Mouse (Mus musculus) adrenal gland, postnatal 10 days (tissue): Measurements from ENCODE around the gene Tmem247. TPM values are rescaled to one million over a fixed set of nuclear protein-coding genes. Genes with fewer than 3 reads are reported as not detected.

ENCODE experiments used
- DNase-seq: peaks from one replicate; pipeline ENCODE4 v3.0.0; 2021; ENCODE audit warnings: mixed read lengths
- long read RNA-seq, 2 experiments: library from polyadenylated mRNA; stranded (forward); transcript quantifications; one replicate each; pipeline ENCODE4 v2.0.0; 2021
- total RNA-seq, 2 experiments: library from RNA; stranded (reverse); gene quantifications; 2 replicates each; pipeline ENCODE4 v1.2.3; 2021

Tmem247 gene
- not detected for total RNA-seq
- long read RNA-seq, experiment 1: 0 reads
- long read RNA-seq, experiment 2: 0 reads

- DNase-seq: no peak
Observed at GRCm38 (mm10) chr17:86917048-86917447, at the start of gene Tmem247. Gene Tmem247 (plus strand): TSS chr17:86917348.

DNA sequence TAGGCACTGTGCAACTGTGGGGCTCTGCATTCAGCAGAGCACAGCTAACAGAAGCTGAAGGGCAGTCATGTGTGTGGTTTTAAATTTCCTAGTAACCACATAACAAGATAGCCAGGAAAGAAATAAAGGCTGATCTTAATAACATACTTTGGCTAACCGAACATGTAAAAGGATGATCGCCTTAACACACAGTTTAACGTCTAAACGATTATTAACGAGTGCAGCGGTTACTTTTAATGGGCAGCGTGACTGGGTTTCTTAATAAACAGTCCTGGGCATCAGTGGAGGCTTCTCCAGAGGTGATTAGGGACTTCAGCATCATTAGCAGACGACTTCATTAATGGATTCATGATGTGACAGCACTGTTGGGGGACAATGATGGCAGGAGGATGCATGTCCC lies 46.6 kb upstream of the Tmem247 start:
- DNase-seq: no peak

DNA sequence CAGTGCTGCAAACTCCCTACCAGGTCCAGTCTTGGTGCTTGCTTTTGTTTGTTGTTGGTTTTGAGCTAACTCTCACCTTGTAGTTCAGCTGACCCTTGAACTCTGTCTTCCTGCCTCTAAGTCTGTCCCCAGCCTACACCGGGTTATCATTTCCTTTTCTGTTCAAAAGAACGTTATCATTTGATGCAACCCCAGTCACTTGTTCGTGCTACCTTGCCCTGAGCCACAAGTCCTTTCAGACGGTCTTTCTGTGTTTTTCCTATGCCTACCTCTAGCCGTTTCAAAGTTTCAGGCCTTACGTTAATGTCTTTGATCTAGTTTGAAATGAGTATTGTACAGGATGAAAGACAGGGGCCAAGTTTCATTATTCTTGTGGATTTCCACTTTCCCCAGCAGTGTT lies 44.5 kb upstream of the Tmem247 start:
- DNase-seq: no peak

GRCm38 (mm10) chr17:86876940-86877339 lies 40.2 kb upstream of the Tmem247 start:
- DNase-seq: no peak

GRCm38 (mm10) chr17:86877747-86878146 lies 39.4 kb upstream of the Tmem247 start:
- no peak for DNase-seq

DNA sequence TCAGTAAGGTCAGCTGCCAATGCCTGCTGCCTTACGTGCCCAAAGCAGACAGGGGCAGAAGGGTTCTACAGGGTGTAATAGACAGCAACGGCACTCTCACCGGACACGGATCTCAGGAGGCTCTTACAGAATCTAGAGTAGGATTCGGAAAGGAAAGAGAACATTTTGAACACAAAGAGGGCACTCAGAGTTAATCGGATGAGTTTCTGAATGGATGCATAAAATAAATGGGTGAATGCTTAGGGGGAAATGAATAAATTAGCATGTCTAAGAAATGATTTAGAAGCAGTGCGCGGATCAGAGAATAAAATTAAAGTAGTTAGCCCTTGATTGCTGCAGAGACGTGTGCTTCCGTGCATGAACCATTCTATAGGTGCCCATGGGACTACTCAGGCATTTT lies 37.1 kb upstream of the Tmem247 start:
- no peak for DNase-seq

GRCm38 (mm10) chr17:86880461-86881044 lies 36.6 kb upstream of the Tmem247 start:
- DNase-seq: no peak

GRCm38 (mm10) chr17:86895191-86895590 lies 22.0 kb upstream of the Tmem247 start:
- DNase-seq: no peak

- DNase-seq: no peak
Observed at GRCm38 (mm10) chr17:86897486-86898165, 19.5 kb upstream of the Tmem247 start.

GRCm38 (mm10) chr17:86899821-86900220 lies 17.3 kb upstream of the Tmem247 start:
- DNase-seq: no peak

DNA sequence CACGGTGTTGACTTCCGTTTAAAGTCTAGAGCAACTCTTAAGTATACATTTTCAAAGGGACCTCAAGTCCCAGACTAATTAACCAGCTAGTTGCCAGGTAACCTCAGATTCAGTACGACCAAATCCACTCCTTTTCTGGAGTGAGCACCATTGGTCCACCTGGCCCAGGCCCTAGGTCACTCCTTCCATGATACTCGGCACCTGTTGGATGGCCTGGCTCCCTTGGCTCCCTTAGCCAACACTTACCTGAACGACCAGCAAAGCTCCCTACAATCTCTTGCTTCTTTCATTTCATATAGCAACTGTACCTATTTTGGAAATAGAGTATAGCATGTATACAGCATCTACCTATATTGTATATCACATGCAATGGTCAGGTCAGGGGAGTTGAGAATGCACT lies 16.6 kb upstream of the Tmem247 start:
- DNase-seq: no peak

DNA sequence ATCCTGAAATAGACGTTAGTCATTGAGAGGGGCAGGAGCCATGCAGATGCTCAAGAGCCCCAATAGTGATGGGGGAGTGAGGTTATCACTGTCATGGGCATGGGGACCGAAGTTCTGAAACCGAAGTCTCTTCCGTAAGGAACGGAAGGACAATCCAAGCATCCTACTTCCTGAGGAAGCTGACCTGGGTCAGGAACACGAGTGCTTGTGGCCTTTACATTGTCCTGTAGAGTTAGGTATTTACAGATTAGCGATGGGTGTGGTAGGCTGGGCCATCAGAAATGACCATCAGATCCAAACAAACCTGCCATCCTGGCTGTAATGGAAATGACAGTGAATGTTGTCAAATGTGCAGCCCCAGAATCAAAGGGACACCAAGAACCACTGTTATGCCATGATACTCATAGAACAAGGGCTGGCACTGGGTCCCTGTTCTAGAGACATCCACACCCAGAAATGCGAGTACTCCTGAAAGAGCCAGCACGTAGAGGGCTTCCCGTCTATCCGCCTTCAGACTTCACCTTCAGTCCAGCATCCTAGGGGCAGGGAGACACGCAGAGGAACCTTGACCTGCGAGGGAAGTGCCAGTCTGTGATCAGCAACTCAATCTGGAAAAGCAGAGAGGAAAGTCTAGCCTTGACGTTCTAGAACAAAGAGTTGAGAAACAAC lies 14.6 kb upstream of the Tmem247 start:
- no peak for DNase-seq

- peak; percentile 58 for DNase-seq
Observed at GRCm38 (mm10) chr17:86903596-86903995, 13.6 kb upstream of the Tmem247 start.

DNA sequence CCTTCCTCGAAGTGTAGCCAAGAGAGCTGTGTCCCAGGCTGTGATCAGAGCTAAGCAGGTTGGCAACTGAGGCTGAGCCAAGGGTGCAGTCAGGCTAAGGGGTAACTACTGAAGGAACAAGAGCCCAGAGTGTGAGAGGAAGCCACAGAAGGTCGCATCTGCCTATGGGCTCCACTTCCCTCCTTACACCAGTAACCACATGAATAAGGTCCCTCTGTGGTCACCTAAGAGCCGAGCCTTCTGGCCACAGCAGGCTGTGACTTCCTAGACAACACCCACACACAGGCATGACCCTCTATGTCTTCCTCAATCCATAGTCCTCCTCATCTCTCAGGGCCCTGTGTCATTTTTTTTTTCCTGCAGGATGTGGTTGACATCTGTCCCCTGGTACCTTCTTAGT lies 12.9 kb upstream of the Tmem247 start:
- DNase-seq: no peak

- peak; percentile 68 for DNase-seq
Observed at GRCm38 (mm10) chr17:86905297-86906135, 11.6 kb upstream of the Tmem247 start.

DNA sequence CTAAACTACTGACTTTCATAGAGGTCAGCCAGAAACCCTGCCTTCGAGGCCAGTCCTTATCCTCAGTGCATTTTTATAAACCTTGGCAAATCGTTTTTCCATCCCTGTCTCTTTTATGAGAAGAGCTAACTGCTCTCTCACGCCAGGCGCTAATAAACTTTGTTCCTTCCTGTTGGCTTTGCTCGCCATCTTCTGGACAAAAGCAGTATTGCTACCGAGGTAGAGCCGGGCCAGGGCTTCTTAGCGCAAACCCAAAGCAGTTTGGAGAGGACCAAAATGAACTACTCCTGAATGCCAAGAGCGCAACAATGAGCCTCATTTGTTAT lies 11.0 kb upstream of the Tmem247 start:
- DNase-seq: peak; percentile 90

- peak; percentile 30 for DNase-seq
Observed at GRCm38 (mm10) chr17:86906601-86907000, 10.5 kb upstream of the Tmem247 start.

DNA sequence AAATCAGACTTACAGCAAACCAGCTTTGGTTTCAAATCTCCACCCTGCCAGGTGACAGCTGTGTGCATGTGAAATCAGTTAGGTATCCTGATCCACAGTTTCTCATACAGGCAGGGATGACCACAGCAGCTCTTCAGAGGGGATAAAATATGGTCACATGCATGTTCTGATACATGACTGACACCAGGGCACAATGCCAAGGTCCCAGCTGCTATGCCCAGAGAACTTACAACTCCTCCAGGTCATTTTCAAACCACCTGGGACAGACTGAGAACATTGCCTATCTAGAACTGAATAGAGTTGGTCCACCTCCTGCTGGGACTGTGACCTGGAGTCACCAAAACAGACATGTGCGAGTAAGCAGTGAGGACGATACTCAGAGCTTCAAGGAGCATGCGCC lies 10.1 kb upstream of the Tmem247 start:
- DNase-seq: no peak

GRCm38 (mm10) chr17:86908316-86908715 lies 8.8 kb upstream of the Tmem247 start:
- DNase-seq: no peak

DNA sequence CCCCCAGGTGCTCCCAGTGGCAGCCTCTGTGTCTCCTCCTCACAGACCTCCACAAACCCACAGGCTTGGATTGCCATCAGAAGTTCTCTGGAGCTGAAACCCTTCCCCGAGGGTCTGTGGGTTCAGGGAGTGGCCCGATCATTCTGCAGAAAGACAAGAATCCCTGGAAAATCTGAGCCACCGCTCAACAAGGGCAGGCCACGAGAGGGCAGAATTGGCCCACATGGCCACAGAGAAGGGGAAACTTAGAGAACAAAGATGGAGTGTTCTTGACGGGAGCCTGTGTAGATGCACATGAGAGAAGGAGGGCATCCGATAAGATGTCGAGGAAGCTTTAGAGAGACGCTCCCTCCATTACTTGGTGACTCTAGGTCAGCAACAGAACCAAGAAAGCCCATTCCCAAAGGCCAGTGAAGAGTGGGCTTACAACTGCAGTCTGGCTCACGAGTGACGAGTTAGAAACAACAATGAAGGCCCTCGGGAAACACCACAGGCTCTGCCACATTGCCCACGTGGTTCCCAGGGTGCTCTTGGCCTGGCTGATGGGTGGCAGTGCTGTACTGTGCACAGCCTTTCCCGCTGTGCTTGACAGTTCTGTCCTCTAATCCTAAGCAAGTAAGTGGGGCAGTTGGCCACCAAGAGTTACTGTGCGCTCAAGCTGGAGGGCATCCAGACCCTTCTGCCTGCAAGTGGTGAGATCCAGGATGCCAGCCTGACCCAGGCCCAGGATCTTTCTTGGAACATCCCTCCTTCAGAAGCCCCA lies 7.2 kb upstream of the Tmem247 start:
- DNase-seq: peak; percentile 39

- no peak for DNase-seq
Observed at GRCm38 (mm10) chr17:86911261-86911660, 5.9 kb upstream of the Tmem247 start.

DNA sequence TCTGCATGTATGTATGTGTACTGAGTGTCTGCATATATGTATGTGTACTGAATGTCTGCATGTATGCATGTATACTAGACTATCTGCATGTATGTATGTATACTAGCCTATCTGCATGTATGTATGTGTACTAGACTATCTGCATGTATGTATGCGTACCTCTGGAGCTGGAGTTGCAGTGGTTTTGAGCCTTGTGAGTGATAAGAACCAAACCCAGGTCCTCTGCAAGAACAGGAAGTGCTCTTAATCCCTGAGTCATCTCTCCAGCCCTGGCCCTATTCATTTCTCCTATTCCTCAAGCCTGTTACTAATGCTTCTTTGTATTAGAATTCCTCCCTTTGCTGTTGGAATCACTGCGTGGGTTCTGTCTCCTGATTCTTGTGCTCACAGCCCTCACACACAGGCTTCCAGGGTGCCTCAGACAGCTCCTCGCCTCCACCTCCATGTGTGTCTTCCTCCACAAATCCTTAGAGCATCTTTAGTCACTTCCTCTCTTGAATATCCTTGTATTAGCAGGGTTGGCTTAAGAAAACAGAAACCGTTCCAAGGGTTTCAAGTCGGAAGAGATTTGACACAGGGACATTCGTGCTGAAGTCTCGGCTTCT lies 4.0 kb upstream of the Tmem247 start:
- DNase-seq: no peak
